Comparison of ENCODE assay signal across 9 mouse cellular contexts in genomic region chr2:31884806-31885205, GRCm38 (mm10). TPM values are rescaled to one million over a fixed set of nuclear protein-coding genes. Genes with fewer than 3 reads are reported as not detected.
A peak's percentile ranks its signal among the peaks of the same experiment; 100 is the strongest.
DNase-seq lines count a peak whose midpoint lies in the region; ATAC-seq lines count a peak whose summit lies in the region.
"Had no signal": no experiment of that assay in that cellular context is flagged by ENCODE, and none has a peak within 500 bp of the region (broad histone marks: within the 10 kb centered on the region; RNA-seq: fewer than 3 reads in every experiment).

No protein-coding gene starts in this region.

- peaks cover 35% of the 10 kb centered on the region for H3K27me3 ChIP-seq in midbrain, embryonic 16.5 days (ENCODE audit: control insufficient read depth, insufficient read depth, low read depth, low read length)

- H3K4me3 ChIP-seq in midbrain, embryonic 16.5 days (ENCODE audit: low read depth, low read length), result no peak overlapping the region
- H3K4me3 ChIP-seq: neural tube, embryonic 13.5 days had no signal

- peak; percentile 23 for DNase-seq in gastrocnemius, postnatal 14 days
- DNase-seq in gastrocnemius, adult 8-10 months (ENCODE audit: low spot score in 2 of 2), result no peak
- peak; percentile 39 for DNase-seq in right cerebral cortex, adult 18-20 months
- no peak for DNase-seq in right cerebral cortex, postnatal 36 days (ENCODE audit: low spot score in 2 of 2)
- DNase-seq in cerebellum, postnatal 14 days, result peak; percentile 44 to 68
- peak; percentile 47 to 59 for DNase-seq in layer of hippocampus, postnatal 36 days
- DNase-seq in right cerebral cortex, postnatal 4 days, result peak; percentile 50

- 0 out of 2 replicates have a peak, but pooled peaks cover 3% of the 10 kb centered on the region for H3K4me1 ChIP-seq in midbrain, embryonic 16.5 days (ENCODE audit: control insufficient read depth, insufficient read depth, low read length)

- H3K9ac ChIP-seq in midbrain, embryonic 16.5 days (ENCODE audit: low read depth, low read length), result no peak overlapping the region
- H3K9ac ChIP-seq: neural tube, embryonic 13.5 days had no signal

- intact Hi-C loops in gastrocnemius, postnatal 14 days (cut with DNase I; ENCODE audit: low total_unique reads), result no loop called here

- ATAC-seq in midbrain, embryonic 16.5 days, result no peak

- H3K27ac ChIP-seq in midbrain, embryonic 16.5 days (ENCODE audit: low read length), result no peak overlapping the region
- H3K27ac ChIP-seq: neural tube, embryonic 13.5 days had no signal

- no peaks in the 10 kb centered on the region for H3K36me3 ChIP-seq in midbrain, embryonic 16.5 days (ENCODE audit: control insufficient read depth, insufficient read depth, low read length)
- H3K36me3 ChIP-seq: neural tube, embryonic 13.5 days had no signal

- no peak overlapping the region for H3K4me2 ChIP-seq in midbrain, embryonic 16.5 days (ENCODE audit: low read length)
- H3K4me2 ChIP-seq: neural tube, embryonic 13.5 days had no signal

- H3K9me3 ChIP-seq in midbrain, embryonic 16.5 days (replicated peaks; ENCODE audit: control insufficient read depth, low read length, poor library complexity, severe bottlenecking), result no peaks in the 10 kb centered on the region
- H3K9me3 ChIP-seq: neural tube, embryonic 13.5 days had no signal

- WGBS in midbrain, embryonic 16.5 days, result 25% methylated on average over 6 of the region's 6 CpGs

RNA-seq across cellular contexts. Expression of gene Lamc3, which starts 2.3 kb away (rescaled TPM):
- total RNA-seq in gastrocnemius, postnatal 14 days (2021), result under 1 TPM; 0.60 to 0.66 TPM
- total RNA-seq in gastrocnemius, adult 8-10 months (2022), result under 1 TPM; 0.07 to 0.67 (median 0.30) TPM
- 1 to 10 TPM; 5.7 to 7.2 TPM for total RNA-seq in layer of hippocampus, postnatal 36 days (2021)
- 3.9 and 4.0 TPM in 2 replicates for polyA plus RNA-seq in midbrain, embryonic 16.5 days (2015; fragmentation: Nextera tagmentation; extraction: Ambion mirVana)

RNA-seq across cellular contexts. Expression of gene Fibcd1, which starts 39.0 kb away (rescaled TPM):
- total RNA-seq in gastrocnemius, postnatal 14 days (2021), result not detected
- total RNA-seq in gastrocnemius, adult 8-10 months (2022), result not detected
- 100 to 1,000 TPM; 105 to 114 TPM for total RNA-seq in layer of hippocampus, postnatal 36 days (2021)
- 16.4 and 20.9 TPM in 2 replicates for polyA plus RNA-seq in midbrain, embryonic 16.5 days (2015; fragmentation: Nextera tagmentation; extraction: Ambion mirVana)

Comparison
In these comparisons a context has a peak if more than half of its experiments do, and no peak if none do; other contexts are left out.
1. DNase-seq: peak in gastrocnemius, postnatal 14 days (single experiment), right cerebral cortex, adult 18-20 months (single experiment), cerebellum, postnatal 14 days (2 of 2), layer of hippocampus, postnatal 36 days (2 of 2) and right cerebral cortex, postnatal 4 days (single experiment); none in gastrocnemius, adult 8-10 months (0 of 2) and right cerebral cortex, postnatal 36 days (0 of 2).
2. RNA of gene Lamc3, which starts 2.3 kb away (total RNA-seq): 5.7 to 7.2 TPM in layer of hippocampus, postnatal 36 days; 0.60 to 0.66 TPM in gastrocnemius, postnatal 14 days and 0.07 to 0.67 TPM in gastrocnemius, adult 8-10 months; every median in the first group is over 4 times any median in the second.
3. RNA of gene Fibcd1, which starts 39.0 kb away (total RNA-seq): 105 to 114 TPM in layer of hippocampus, postnatal 36 days; not detected in gastrocnemius, postnatal 14 days and not detected in gastrocnemius, adult 8-10 months; every median in the first group is over 100 times any median in the second.